Mouse (Mus musculus): ENCODE measurements at regions not wholly inside any gene's neighbourhood (a gene's known extent, or its start where the extent isn't known, plus 50 kb on each side); places are given as distances from the start of the nearest gene placed in this dataset.

GRCm38 (mm10) chr16:73435726-73436125 is 975.9 kb downstream of the Robo2 start:
- no peak for ATAC-seq (ENCODE audit: low TSS enrichment)

- ATAC-seq (ENCODE audit: low TSS enrichment), result no peak
Observed at GRCm38 (mm10) chr16:73424851-73425250, 986.8 kb downstream of the Robo2 start.

- no peak for ATAC-seq (ENCODE audit: low TSS enrichment)
Observed at GRCm38 (mm10) chr16:73424311-73424710, 987.3 kb downstream of the Robo2 start.

DNA sequence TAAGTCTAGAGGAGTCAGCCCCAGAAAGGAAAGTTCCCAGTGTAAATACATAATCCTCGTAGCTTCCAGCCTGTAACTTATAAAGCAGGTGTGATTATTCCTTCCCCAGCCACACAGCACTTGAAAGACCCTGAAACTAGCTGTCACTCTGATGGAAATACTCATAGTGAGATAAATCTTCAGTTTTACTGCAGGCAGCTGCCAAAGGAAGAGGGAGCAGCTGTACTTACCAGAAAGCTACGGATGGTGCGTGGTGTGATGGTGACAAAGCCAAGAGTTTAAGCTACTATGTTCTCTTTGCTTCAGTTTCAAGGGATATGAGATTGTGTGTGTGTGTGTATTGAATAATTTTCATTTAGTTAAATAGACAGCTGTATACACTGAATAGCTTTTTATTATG is 1007.1 kb downstream of the Robo2 start:
- ATAC-seq (ENCODE audit: low TSS enrichment), result peak; percentile 80

- no peak for ATAC-seq (ENCODE audit: low TSS enrichment)
Observed at GRCm38 (mm10) chr16:73404099-73404498, 1007.5 kb downstream of the Robo2 start.

DNA sequence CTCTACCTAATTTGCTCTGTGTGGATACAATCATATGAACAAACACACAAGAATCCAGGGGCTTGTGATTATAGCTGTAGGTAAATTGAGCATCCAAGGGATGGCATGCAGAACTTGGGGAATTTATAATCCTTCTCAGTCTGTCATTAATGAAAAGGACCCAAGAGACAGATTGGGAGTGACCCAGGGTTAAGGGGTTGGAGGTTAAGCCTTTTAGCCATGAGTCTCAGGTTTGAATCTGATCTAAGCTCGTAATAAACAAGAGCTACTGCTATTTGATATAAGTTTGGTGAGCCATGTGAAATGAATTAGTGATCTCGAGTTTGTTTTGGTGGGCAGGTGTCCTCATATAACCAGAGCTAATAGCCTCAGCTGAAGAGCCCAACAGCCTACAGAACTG is 1032.6 kb downstream of the Robo2 start:
- no peak for ATAC-seq (ENCODE audit: low TSS enrichment)

DNA sequence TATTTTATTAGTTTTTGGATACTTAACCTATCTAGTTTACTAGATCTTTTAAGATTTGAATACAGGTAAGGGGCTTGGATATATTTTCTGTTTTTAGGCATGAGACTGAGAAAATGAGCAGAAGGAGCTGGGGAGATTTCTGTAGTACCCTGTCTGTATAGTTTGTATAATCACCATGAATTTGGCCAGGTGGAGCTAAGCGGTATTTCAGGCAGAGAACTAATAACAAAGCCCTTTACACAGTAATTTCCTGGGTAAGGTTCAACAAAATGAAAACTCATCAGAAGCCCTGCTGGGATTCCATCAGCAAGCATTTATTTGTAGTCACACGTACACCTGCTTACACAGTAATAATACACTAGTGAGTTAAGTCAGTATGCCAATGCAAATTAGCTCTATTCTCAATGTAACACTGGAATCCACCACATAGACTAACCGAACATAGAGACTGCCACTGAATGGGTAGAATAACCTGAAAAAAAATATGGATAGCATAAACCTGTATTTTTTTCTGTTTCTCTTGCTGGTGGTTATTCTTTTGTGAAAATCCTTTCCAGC is 1036.9 kb downstream of the Robo2 start:
- no peak for ATAC-seq (ENCODE audit: low TSS enrichment)

DNA sequence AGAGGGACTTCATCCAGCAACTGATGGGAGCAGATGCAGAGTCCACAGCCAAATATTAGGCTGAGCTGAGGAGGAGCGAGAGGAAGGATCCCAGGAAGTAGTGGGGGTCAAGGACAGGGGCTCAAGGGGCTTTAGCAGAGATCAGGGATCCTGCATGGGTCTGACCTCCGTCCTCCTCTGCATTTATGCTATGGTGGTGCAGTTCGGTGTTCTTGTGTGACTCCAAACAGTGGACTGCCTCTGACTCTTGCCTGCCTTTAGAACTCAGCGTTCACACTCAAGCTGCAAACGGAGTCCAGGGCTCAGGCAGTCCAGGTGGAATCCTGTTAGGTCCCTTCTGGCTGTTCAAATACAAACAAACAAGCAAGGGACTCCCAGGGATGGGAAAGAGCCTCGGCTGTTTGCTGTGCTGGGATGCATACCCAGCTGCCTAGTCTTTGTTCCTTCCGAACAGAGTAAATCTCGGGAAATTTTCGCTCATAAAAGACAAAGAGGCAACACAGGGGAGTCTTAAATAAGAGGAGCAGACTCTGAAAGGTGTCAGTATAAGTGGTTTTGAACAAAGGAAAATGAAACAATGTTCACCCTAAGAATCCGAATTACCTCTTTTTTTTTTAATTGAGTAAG is 1042.9 kb downstream of the Robo2 start:
- peak; percentile 60 for ATAC-seq (ENCODE audit: low TSS enrichment)

DNA sequence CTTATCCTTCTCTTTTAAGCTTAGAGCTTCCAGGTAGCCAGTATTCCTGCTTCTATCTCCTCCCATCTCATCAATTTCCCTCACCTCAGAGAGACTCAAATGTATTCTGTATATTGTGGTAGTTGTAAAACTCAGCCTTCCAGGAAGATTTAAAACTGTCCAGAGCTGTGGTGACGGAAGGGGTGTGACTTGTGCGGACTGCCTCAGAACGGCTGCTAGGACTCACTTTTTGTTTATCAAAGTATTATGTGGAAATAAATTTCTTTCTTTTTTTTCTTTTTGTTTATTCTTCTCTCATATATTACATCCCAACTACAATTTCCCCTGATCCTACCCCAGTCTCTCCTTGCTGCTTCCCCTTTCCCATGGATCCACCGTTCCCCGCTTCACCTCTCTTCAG is 1043.7 kb downstream of the Robo2 start:
- peak; percentile 35 for ATAC-seq (ENCODE audit: low TSS enrichment)

DNA sequence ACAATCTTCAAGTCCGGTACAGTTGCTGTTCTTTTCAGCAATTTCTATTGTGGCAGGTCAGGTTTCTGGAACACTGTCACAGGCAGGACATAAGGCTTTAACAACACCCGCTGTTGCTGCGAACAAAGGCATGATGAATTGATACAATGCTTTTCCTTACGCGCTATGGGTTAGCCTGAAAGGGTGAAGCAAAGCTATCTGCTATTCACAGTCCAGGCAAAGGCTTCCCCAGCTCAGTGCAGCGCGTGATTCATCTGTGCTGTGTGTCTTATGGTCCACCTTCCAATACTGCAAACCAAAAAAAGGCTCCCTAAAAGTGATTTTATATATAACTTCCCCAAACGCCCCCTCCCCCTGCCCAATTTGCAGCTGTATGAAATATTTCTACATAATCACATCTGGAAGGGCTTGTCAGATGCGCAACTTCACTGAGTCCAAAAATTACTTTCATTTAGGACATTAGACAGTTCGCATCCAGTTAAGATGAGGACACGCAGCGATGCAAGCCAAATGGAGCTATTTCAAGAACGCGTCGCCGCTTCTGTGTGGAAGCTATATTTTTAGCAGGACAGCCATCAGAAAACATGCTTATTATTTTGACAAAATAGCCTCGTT is 1044.3 kb downstream of the Robo2 start:
- ATAC-seq (ENCODE audit: low TSS enrichment), result peak; percentile 87

DNA sequence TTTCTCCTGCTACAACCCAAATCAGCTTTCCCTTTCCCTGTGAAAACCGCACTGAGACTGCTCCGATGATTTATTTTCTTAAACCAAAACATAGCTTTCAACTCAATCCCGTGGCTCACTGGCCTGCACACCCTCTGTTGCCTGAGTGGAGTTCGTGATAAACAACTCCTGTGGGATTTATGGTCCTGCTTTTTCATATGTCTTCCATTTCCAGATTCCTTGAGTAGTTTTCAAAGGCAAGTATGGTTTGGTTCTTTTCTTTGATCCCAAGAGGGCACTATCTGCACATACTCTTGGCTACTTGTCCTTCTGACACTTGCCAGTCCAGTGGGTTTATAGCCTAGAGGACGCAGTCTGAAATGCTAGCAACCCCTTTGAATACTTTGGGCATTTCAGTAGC is 1042.6 kb downstream of the Robo1 start:
- no peak for ATAC-seq (ENCODE audit: low TSS enrichment)

DNA sequence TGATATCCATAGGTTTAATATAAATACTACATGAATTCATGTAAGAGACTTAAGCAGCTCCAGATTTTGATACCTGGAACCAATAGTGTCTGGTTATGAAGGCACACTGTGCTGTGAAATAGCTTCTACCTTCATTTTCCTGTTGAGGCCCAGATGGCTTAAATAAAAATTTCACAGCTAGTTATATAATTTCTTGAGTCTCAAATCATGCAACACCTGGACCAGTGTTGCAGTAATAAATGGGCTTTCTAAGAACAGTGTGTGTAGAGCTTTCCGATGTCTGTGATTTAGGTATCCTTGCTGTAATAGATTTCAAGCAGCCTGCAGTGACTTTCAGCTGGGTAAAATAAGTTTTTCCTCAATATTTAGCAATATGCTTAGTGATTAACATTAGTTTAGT is 1035.8 kb downstream of the Robo1 start:
- ATAC-seq (ENCODE audit: low TSS enrichment), result no peak

DNA sequence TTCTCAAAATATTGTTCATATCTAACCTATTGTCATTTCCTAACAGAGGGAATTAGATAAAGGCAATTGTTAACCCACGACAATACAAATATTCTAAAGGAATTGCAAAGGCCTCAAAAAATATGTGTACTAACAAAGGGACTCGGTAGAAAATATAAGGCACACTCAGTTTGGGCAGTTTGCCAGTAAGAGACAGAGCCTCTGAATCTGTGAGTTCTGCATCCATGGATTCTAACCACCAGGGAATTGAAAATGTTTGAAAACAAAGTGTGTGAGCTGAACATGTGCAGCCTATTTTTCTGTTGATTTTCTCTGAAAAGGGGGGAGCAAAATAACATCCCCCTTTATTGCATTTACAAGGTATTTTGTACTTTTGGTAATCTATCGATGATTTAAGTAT is 1035.4 kb downstream of the Robo1 start:
- no peak for ATAC-seq (ENCODE audit: low TSS enrichment)

DNA sequence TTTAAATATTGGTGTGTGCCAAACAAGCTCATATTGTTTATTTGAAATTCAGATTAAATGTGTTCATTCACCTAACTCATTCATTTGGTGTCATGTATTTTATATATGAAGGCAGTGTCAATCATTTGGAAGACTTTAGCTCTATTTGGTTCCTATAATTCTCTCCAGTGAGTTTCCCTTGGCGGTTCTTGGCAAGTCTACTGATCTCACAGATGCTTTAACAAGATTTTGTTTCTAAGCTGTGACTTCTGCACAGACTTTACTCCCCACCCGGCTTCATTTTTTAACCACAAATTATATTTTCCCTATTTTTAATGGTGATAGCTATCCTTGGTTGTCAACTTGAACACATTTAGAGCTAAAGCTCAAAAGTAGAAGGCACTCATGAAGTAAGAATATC is 1009.5 kb downstream of the Robo1 start:
- no peak for ATAC-seq (ENCODE audit: low TSS enrichment)

- ATAC-seq (ENCODE audit: low TSS enrichment), result no peak
Observed at GRCm38 (mm10) chr16:73310096-73310495, 1002.0 kb downstream of the Robo1 start.

DNA sequence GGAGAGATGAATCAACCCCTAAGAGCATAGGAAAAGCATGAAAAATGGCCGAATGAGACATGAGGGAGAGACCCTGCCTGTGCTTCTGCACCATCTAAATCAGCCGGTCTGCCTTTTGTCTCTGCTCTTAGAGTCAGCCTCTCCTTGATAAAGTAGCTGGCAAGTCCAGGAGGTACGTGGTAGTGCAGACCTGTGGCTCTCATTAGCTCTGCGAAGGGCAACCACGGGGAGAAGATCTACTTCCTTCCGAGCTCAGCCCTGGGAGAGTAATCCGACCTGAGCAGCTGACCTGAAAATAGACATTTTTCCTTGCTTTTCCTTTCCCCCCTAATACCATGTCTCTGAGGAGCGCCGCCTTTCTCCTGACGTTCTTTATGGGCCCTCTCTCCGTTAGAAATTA is 971.8 kb downstream of the Robo1 start:
- ATAC-seq (ENCODE audit: low TSS enrichment), result no peak

GRCm38 (mm10) chr16:73259691-73260090 is 951.6 kb downstream of the Robo1 start:
- ATAC-seq (ENCODE audit: low TSS enrichment), result no peak

GRCm38 (mm10) chr16:73259283-73259682 is 951.2 kb downstream of the Robo1 start:
- ATAC-seq (ENCODE audit: low TSS enrichment), result peak; percentile 50; the same call in 1 of the 2 replicates

DNA sequence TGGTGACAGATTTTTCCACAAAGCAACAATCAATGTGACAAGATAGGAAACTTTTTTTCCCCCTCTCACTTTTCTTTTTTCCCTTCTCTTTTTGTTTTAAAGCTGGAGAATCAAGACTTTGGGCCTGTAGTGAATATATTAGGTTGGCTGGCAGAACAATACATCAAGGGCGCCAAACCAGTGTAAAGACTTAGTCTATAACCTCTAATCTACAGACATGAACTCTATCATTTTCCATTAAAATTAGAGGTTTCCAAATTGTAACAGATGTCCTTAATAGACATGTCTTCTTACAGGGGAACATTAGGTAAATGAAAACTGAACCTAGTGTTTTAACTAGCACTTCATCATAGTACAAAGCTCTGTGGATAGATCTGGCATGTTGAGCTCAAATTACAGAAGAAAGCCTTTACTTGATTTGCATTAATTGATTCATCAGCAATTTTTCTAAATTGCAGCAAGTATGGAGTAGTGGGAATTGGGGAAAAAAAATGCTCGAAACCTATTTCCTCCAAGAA is 937.0 kb downstream of the Robo1 start:
- no peak for ATAC-seq (ENCODE audit: low TSS enrichment)

- no peak for ATAC-seq (ENCODE audit: low TSS enrichment)
Observed at GRCm38 (mm10) chr16:73230599-73230998, 922.5 kb downstream of the Robo1 start.

DNA sequence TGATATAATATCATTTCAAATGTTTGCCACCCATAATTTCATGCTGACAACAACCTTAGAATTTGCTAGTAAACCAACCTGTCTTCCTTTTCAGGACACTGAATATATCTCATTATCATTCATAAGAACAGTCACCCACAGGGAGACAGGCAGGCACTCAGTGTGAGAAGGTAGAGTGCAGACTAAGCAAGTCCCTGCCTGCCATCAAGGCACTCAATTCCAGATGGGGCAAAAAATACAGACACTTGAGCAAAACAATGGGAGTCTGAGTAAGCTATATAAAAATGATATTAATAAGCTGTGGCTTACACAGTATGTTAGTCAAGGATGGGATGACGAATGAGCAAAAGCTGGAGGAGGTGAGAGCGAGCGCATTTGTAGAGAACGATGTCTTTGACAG is 909.4 kb downstream of the Robo1 start:
- no peak for ATAC-seq (ENCODE audit: low TSS enrichment)

DNA sequence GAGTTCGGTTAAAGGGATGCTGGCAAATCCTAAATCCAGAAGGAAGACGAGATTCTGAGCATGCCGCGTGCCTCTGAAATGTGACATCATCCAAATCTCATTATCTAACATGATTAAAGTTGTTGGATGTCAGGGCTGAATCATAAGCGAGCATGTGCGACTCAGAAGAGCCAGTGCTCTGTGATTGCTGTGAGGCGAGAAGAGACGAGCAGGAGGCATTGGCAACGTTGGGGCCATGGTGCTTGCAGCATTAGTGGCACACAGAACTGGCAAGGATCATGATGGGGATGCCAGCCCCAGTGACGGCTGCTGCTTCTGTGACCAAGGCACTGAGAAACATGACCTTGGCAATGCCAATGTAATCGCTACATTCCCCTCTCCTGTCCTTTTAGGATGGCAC is 895.4 kb downstream of the Robo1 start:
- ATAC-seq (ENCODE audit: low TSS enrichment), result no peak

GRCm38 (mm10) chr16:73200991-73201390 is 892.9 kb downstream of the Robo1 start:
- no peak for ATAC-seq (ENCODE audit: low TSS enrichment)
